Mouse (Mus musculus) liver, embryonic 12.5 days (tissue): ENCODE measurements around the gene Fam243. TPM values are rescaled to one million over a fixed set of nuclear protein-coding genes. Genes with fewer than 3 reads are reported as not detected.

Experiments used
- ATAC-seq: fragments of 200-750 bp; cut with Nextera tagmentation; 2 replicates; pipeline ENCODE4 v1.8.0; 2017; ENCODE audit warnings: moderate number of reproducible peaks, mild to moderate bottlenecking, moderate library complexity
- H3K27ac ChIP-seq: fragments of 300-500 bp; sonication (generic); 2 replicates; pipeline ENCODE4 v1.5.1; 2016; ENCODE audit warnings: mild to moderate bottlenecking
- H3K27me3 ChIP-seq: fragments of 300-500 bp; sonication (generic); replicated peaks from 2 replicates; pipeline ENCODE4 v1.6.1; 2016; ENCODE audit warnings: mild to moderate bottlenecking, moderate library complexity
- H3K36me3 ChIP-seq: fragments of 300-500 bp; sonication (generic); 2 replicates; pipeline ENCODE4 v1.6.1; 2016; ENCODE audit warnings: mild to moderate bottlenecking, moderate library complexity
- H3K4me1 ChIP-seq: fragments of 300-500 bp; sonication (generic); 2 replicates; pipeline ENCODE4 v1.6.1; 2016
- H3K4me2 ChIP-seq: fragments of 300-500 bp; sonication (generic); 2 replicates; pipeline ENCODE4 v1.6.1; 2016; ENCODE audit warnings: mild to moderate bottlenecking, moderate library complexity
- H3K4me3 ChIP-seq: fragments of 300-500 bp; sonication (generic); 2 replicates; pipeline ENCODE4 v1.5.1; 2016; ENCODE audit warnings: mild to moderate bottlenecking, moderate library complexity
- H3K9ac ChIP-seq: fragments of 300-500 bp; sonication (generic); 2 replicates; pipeline ENCODE4 v1.6.1; 2016; ENCODE audit warnings: mild to moderate bottlenecking, moderate library complexity
- H3K9me3 ChIP-seq: fragments of 300-500 bp; sonication (generic); replicated peaks from 2 replicates; pipeline ENCODE4 v1.6.1; 2016; ENCODE audit warnings: mild to moderate bottlenecking, moderate library complexity
- WGBS: fragments of 180-500 bp; shearing (Covaris S2); methylation state at CpG from one replicate; pipeline ENCODE4 v1.1.7; 2016; ENCODE audit not compliant: insufficient replicate concordance; 5-methylcytosine and 5-hydroxymethylcytosine counted together
- polyA plus RNA-seq: library from polyadenylated mRNA; unstranded; fragments of >200 nt; fragmentation: Nextera tagmentation; extraction: Ambion mirVana; gene quantifications from 2 replicates; pipeline ENCODE4 v1.2.1, GENCODE M21; 2016

Fam243 gene
- polyA plus RNA-seq, 1 experiment from 2014 or later = not detected

DNA sequence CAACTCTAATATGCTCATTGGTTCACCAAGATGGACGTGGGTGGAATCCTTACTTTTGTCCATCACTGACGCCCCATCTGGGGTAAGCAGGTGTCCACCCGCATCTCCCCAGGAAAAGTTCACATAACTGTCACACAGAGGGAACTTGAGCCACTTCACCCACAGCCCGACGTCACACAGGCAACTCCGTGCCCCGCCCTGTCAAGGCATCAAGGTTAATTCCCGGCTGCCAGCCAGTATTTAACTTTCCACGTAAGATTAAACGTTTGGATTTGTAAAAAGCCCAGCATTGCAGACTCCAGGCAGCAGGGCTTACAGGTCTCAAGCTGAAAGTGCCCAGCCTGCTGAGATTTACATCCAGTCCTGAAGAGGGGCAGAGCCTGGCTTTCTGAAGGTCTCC is 29.1 kb downstream of the Fam243 start, which contains the start of gene Kcne2:
Gene Kcne2, plus strand, starts transcription at position 289 of the 400 bp plus-strand sequence.
- no peak for ATAC-seq
- Histone ChIP-seq H3K4me3 (no peak within 1 kb of the TSS), H3K9ac (no peak within 1 kb of the TSS), H3K36me3 (no peaks in the 10 kb centered on the region), H3K27me3 (peaks cover 23% of the 10 kb centered on the region), H3K27ac (no peak within 1 kb of the TSS), H3K4me2 (no peak within 1 kb of the TSS), H3K9me3 (no peaks in the 10 kb centered on the region), H3K4me1 (no peaks in the 10 kb centered on the region)
- 58% methylated on average over 10 of the region's 10 CpGs for WGBS

DNA sequence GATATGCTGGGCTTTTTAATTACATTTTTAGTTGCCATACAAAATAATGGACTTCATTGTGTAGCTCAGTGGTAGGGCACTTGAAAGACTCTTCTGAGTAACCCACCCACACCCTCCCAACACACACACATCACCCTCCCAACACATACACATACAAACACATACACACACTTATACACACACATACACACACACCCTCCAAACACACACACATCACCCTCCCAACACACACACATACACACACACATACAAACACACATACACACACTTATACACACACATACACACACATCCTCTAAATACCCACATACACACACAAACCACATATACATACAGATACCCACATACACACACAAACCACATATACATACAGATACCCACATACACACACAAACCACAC is 31.2 kb downstream of the Fam243 start:
- no peaks in the 10 kb centered on the region for H3K36me3 ChIP-seq
- H3K4me3 ChIP-seq = no peak overlapping the region
- ATAC-seq = no peak
- peaks cover 22% of the 10 kb centered on the region for H3K27me3 ChIP-seq
- H3K9me3 ChIP-seq = no peaks in the 10 kb centered on the region
- no peaks in the 10 kb centered on the region for H3K4me1 ChIP-seq
- no peak overlapping the region for H3K9ac ChIP-seq
- H3K4me2 ChIP-seq = no peak overlapping the region
- H3K27ac ChIP-seq = no peak overlapping the region

DNA sequence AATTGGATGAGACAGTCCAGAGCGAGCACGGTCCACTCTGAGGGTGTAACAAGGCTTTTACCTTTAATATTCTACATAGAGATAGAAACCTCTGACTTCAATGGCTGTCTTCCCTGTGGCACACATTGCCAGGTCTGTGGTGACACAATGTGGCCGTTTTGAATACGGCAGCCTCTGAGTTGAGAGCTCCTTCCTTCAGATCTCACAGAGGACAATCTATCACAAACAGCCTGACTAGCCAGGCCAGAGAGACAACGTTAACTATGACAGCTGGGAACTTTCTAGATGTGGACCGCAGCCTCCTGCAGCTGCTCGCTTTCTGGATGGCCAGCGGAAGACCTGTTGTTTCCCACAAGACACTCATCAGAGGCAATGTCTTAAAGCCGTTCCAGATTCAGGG is 32.5 kb downstream of the Fam243 start:
- Histone ChIP-seq H3K4me2 (no peak overlapping the region), H3K36me3 (no peaks in the 10 kb centered on the region), H3K4me1 (no peaks in the 10 kb centered on the region), H3K9ac (no peak overlapping the region), H3K27ac (no peak overlapping the region), H3K27me3 (peaks cover 24% of the 10 kb centered on the region), H3K4me3 (no peak overlapping the region), H3K9me3 (no peaks in the 10 kb centered on the region)
- 74% methylated on average over 9 of the region's 9 CpGs for WGBS
- no peak for ATAC-seq

DNA sequence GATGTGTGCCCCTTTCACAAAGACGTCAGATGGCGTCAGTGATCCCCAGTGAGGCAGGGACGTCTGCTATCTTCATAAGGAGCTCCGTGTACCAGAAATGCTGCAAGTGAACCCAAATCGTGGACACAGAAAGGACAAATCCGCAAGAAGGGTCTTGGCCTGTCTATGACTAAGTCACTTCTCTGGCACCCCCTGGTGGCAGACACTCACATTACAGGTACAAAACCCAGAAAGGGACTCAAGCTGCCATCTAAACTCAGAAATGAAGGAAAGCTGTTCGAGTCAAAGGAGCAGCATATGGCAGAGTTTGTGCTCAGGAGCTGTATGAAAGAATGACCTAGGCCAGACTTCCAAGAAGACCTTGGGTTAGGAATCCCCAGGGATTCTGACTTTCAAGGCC is 34.6 kb downstream of the Fam243 start:
- Histone ChIP-seq H3K27ac (no peak overlapping the region), H3K4me2 (no peak overlapping the region), H3K9ac (no peak overlapping the region), H3K4me3 (no peak overlapping the region), H3K36me3 (no peaks in the 10 kb centered on the region), H3K4me1 (no peaks in the 10 kb centered on the region), H3K27me3 (peaks cover 18% of the 10 kb centered on the region), H3K9me3 (no peaks in the 10 kb centered on the region)
- WGBS = 12% methylated on average over 7 of the region's 7 CpGs
- no peak for ATAC-seq

DNA sequence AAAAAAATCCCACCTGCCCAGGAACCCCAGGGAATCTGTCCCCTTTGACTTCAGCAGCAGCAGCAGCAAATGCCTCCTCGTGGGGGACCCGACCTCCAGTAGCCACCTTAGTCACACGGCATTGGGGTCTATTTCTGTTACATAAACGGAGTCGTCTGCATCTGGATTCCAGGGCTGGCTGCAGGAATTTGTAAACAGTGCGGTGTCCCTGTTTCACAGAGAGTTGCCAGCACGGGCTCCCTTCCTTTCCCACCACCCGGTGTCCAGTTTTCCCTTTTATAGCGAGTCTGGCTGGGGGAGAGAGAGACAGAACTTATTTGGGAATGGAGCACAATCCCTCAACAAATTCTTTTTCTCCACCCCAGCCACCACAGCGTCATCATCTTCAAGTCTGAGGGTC is 36.2 kb downstream of the Fam243 start:
- Histone ChIP-seq H3K4me1 (no peaks in the 10 kb centered on the region), H3K9me3 (no peaks in the 10 kb centered on the region), H3K9ac (no peak overlapping the region), H3K36me3 (no peaks in the 10 kb centered on the region), H3K4me2 (no peak overlapping the region), H3K27ac (no peak overlapping the region), H3K27me3 (peaks cover 18% of the 10 kb centered on the region), H3K4me3 (no peak overlapping the region)
- 48% methylated on average over 10 of the region's 10 CpGs for WGBS
- ATAC-seq = no peak

DNA sequence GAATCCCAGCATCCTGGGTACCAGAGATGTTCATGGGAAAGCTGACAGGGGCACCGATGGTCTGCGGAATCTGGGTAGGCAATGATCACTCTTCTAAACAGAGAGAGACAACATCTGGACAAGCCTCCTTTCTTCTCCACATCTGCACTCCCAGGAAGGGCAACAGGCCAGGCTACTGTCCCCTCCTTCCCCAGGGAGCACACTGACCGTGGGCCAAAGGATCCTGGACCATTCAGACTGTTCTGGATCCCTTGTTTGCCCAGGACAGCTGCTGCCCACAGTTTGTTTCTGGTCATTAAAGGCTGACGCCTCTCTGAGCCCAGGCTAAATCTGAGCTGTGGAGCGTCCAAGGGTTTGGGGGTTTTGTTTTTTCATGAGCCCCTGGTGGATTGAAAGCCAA is 38.6 kb downstream of the Fam243 start:
- no peak for ATAC-seq
- Histone ChIP-seq H3K9me3 (no peaks in the 10 kb centered on the region), H3K4me1 (no peaks in the 10 kb centered on the region), H3K4me2 (no peak overlapping the region), H3K9ac (no peak overlapping the region), H3K27ac (no peak overlapping the region), H3K27me3 (peaks cover 18% of the 10 kb centered on the region), H3K4me3 (no peak overlapping the region), H3K36me3 (no peaks in the 10 kb centered on the region)
- WGBS = 69% methylated on average over 5 of the region's 5 CpGs

- Histone ChIP-seq H3K9me3 (no peaks in the 10 kb centered on the region), H3K27ac (no peak overlapping the region), H3K9ac (no peak overlapping the region), H3K36me3 (no peaks in the 10 kb centered on the region), H3K4me2 (no peak overlapping the region), H3K4me1 (no peaks in the 10 kb centered on the region), H3K27me3 (no peaks in the 10 kb centered on the region), H3K4me3 (no peak overlapping the region)
- 58% methylated on average over 4 of the region's 4 CpGs for WGBS
- no peak for ATAC-seq
These were observed 45.7 kb downstream of the Fam243 start for GRCm38 (mm10) chr16:92275526-92275925.

DNA sequence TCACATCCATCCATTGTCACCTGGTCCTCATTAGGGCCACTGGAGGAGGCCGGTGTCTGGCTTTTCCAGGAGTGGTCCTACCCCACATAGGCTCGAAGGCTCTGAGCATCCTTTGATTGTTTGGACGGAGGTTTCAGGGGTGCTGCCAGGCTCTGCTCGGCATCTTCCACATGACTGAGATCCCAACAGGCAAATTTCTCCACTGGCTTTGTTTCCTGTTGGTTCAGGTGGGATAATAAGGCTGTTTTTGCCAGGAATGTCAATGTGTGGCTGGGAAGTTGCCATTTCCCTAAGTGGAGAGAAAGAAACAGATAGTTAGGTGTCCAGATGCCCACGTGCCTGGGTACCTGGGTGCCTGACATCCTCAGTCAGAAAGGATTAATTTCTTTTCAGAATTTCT is 46.7 kb downstream of the Fam243 start:
- H3K9me3 ChIP-seq = no peaks in the 10 kb centered on the region
- 0 out of 2 replicates have a peak, but pooled peaks cover 4% of the 10 kb centered on the region for H3K27me3 ChIP-seq
- WGBS = 65% methylated on average over 5 of the region's 5 CpGs
- no peak for ATAC-seq
- no peaks in the 10 kb centered on the region for H3K4me1 ChIP-seq
- no peak overlapping the region for H3K9ac ChIP-seq
- no peak overlapping the region for H3K4me3 ChIP-seq
- H3K4me2 ChIP-seq = no peak overlapping the region
- H3K36me3 ChIP-seq = no peaks in the 10 kb centered on the region
- no peak overlapping the region for H3K27ac ChIP-seq

Other genes with a start within 250 kb of the Fam243 start
- gene Kcne2, start 29.1 kb downstream of the Fam243 start, polyA plus RNA-seq = 0.13 TPM in 1 of 2 replicates, not detected in the other
- 76.4 and 76.8 TPM in 2 replicates for gene Smim11, start 20.2 kb downstream of the Fam243 start, polyA plus RNA-seq
- 0.41 TPM in 1 of 2 replicates, not detected in the other for gene Kcne1, start 38.0 kb upstream of the Fam243 start, polyA plus RNA-seq
- 14.3 and 15.9 TPM in 2 replicates for gene Rcan1, start 149.4 kb upstream of the Fam243 start, polyA plus RNA-seq
- 1.3 and 1.7 TPM in 2 replicates for gene Clic6, start 164.3 kb upstream of the Fam243 start, polyA plus RNA-seq